Mouse (Mus musculus): Measurements from ENCODE around the gene Lmtk2.
A peak's percentile ranks its signal among the peaks of the same experiment; 100 is the strongest.

The Lmtk2 gene

DNA sequence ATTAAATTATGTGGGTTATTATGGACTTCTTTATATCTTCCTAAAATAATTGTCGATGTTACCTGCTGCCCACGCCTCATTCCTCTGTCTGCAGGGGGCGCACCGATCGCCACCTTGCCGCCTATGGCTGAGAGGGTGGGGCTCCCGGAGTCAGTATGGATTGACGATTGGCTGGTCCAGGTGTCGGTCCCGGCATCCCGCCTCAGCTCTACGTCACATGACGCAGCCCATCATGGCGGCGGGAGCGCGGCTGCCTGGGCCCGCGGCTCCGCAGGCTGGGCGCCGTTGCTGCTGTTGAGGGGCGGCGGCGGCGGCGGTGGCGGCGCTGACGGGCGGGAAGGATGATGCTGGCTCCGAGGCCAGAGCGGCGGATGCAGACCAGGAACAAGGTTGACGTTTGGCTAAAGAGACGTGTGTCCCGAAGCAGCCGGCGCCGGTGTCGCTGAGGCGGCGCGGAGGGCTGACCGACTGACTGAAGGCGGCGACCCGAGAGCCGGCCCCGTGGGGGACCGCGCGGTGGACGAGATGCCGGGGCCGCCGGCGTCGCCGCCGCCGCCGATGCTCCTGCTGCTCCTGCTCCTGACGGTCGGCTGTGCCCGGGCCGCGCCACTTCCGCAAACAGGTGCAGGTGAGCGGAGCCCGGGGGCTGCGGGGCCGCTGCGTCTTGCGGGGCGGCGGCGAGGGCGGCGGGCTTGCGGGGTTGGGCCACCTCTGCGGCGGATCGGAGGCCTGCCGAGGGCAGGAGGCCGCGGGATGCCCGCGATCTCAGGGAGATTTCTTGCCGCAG lies at the start of gene Lmtk2:
Gene Lmtk2, plus strand, starts transcription at position 288 of the 787 bp plus-strand sequence.
- ATAC-seq (ENCODE audit: low TSS enrichment): peak; percentile 98

DNA sequence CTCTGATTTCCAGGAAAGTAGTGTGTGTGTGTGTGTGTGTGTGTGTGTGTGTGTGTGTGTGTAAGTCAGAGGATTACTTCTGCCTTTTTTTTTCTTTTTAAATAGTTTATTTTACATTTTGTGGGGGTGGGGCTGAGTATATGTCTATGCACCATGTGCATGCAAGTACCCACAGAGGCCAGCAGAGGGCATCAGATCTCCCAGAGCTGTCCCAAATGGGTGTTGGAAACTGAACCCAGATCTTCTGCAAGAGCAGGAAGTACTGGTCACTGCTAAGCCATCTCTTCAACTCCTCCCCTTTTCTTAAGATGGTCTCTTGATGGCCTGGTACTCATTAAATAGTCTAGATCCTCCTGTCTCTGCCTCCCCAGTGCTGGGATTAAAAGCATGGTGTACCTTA lies 49.0 kb upstream of the Lmtk2 start:
- ATAC-seq (ENCODE audit: low TSS enrichment): no peak

DNA sequence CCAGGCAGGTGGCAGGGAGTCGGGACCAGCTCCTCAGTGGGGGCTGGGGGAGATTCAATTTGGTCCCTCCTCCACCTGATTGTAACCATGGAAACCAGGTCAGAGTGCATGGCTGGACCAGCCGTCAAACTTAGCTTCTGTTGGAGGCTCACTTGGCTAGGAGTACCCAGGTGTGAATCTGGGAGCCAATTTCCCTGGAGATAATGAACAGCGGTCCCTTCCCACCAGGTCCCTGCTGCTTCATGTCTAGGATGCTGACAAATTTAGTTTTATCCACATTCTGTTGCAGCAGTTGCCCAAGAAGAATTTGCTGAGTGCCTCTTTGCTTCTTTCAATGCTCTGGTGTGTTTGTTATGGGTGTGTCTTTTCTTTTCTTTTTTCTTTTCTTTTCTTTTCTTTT lies 46.8 kb upstream of the Lmtk2 start:
- no peak for ATAC-seq (ENCODE audit: low TSS enrichment)

DNA sequence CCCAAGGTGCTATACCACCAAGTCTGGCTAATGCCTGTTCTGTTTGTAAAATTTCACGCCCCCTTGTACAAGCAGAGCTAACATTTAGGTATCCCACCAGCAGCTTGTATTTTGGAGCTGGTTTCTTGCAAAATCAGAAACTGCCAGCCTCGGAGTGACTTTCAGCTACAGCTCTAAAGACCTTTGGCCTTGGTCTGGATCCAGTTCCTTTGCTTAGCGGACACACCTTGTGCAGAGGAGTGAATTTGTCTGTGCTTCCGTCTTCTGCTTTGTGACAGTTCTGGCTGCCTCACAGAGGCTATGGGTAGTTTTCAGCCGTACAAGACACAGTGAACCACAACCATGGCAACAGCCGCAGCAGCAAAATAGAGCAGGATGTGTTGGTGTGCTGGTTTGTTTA lies 45.9 kb upstream of the Lmtk2 start:
- no peak for ATAC-seq (ENCODE audit: low TSS enrichment)

DNA sequence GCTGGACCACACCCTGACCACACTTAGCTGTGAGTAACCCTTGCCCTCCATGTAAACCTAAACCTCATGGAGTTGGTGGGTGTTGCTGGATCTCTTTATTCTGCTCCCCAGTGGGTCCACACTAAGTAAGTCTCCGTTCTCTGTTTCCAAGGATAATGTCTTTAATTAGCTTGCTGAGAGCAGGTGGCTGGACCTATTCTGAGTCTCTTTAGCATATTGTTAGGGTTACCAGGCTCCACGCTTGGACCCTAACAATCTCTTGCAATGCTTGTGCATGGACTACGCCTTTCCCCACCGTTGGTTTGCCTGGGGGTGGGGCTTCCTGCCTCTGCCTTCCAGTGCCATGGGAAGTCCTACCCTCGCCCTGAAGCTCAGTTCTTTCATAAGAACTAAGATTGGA lies 36.1 kb upstream of the Lmtk2 start:
- no peak for ATAC-seq (ENCODE audit: low TSS enrichment)

DNA sequence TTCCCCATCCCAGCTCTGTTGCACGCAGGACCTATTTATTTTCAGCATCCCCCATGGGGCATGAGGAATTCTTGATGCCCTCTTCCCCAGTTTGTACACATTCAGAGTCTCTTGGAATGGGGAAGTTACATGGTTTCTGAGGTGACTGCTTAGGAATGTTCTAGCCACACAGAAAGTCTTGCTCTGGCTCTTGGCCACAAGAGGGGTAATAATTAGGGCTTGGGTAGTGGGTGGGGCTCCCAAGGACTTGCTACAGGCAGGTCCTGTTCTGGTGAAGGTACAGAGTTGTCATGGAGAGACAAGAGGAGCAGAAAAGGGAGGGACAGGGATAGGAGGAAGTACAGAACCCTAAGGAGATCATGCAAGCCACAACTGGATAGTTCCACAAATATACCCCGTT lies 34.2 kb upstream of the Lmtk2 start:
- ATAC-seq (ENCODE audit: low TSS enrichment): no peak

DNA sequence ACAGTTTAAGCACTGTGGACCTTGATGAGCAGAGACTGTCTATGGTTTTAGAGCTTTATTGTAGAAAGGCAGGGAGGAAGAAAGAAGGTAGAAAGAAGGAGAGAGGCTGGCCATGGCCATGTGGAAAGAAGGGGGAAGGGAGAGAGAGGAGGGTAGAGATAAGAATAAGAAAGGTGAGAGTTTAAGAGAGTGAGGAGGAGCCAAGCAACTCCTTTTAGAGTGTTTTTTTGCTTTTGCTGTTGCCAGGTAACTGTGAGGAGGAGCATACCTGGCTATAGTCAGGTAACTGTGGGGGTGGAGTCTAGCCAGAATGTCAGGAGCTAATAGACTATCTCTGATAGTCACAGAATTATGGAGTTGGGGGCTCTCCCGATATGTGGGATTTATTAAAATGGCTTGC lies 30.2 kb upstream of the Lmtk2 start:
- no peak for ATAC-seq (ENCODE audit: low TSS enrichment)

DNA sequence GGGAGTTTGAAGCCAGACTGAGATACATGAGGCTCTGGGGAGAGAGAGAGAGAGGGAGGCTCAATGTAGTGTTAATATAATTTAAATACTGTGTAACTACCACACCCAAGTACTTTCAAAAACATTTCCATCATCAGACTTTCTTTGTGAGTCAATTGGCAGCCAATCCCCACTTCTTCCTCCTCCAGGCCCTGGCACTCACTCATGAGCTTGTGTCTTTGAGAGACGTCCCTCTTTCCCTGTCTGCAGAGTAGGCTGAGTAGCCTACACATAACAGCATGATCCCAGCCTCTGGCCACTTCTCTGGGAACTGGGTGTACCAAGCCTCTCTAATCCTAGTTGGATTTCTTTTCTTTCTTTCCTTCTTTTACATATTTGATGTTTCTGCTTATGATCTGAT lies 29.0 kb upstream of the Lmtk2 start:
- peak; percentile 90 for ATAC-seq (ENCODE audit: low TSS enrichment)

DNA sequence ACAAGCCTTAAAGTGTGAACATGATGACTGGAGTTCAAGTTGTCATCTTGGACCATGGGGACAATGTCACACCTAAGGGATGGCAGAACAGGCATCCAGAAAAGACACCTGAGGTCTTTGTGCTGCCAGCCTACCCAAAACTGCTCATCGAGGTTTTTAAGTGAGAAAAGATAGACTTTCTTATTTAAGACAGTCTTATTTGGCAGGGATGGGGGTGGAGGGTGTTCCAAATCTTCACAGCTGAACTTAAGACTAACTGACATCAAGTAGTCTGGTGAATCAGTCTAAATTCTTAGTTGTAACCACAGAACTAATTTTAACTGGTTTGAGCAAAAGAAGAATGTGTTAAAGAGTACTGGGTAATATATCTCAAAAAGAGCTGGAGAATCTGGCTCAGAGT lies 22.7 kb upstream of the Lmtk2 start:
- ATAC-seq (ENCODE audit: low TSS enrichment): peak; percentile 85

DNA sequence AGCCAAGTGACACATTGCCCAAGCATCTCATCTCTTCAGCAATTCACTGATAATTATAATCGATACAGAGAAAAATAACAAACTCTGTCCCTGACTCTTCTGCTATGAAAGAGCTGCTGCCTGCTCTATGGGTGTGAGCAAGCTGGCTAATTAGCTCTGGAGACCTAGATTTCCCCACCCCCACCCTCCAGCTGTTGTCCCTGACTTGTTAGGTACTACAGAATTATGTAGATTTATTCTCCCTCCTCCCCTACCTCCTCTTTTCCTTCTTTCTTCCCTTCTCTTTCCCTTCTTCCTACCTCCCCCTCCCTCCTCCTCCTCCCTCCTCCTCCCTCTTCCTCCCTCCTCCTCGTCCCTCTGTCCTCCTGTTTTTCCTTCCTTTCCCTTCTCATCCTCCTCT lies 19.4 kb upstream of the Lmtk2 start:
- no peak for ATAC-seq (ENCODE audit: low TSS enrichment)

DNA sequence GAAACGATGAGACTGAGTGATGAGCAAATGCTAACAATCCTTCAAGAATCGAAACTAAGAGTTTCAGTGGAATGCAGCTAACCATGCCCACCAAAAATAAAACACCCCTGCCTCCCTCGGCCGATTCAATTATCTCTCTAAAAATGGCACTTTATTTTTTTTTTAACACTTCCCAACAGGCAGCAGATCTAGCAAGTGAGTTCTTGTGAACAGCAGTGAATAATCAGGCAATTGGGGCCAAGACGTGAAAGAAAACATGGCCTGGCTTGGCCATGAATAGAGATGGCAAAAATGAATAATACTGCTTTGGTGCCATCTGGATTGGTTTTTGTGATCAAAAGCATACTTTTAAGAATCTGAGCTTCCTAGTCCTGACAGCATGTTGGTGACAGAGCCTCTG lies 18.2 kb upstream of the Lmtk2 start:
- peak; percentile 32; the same call in 1 of the 2 replicates for ATAC-seq (ENCODE audit: low TSS enrichment)

DNA sequence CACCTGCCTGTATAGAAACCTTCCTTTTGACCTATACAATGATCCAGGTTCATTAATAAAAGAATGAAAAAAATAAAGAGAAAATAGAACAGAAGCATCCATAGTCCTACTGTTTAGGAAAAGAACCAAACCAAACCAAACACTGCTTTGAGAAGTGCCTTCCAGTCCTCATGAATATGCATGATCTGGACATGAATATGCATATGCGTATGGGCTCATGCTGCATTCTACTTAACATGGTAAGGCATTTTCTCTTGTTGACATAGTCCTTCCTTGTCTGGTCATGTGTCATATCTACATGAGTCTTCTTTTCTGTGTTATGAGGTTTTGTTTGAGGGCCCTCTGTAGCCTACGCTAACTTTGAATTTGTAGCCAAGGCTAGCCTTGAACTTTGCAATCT lies 16.7 kb upstream of the Lmtk2 start:
- ATAC-seq (ENCODE audit: low TSS enrichment): peak; percentile 92

DNA sequence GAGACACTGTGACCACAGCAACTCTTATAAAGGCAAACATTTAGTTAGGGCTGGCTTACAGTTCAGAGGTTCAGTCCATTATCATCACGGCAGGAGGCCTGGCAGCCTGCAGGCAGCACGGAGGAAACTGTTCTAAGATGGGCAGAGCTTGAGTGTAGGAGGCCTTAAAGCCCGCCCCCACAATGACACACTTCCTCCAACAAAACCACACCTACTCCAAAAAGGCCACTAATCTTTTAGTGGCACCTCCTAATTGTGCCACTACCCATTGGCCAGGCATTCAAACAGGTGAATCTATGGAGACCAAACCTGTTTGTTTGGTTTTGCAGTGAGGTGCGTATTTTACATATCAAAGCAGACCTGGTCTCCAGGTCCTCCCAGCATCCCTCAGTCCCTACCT lies 16.0 kb upstream of the Lmtk2 start:
- ATAC-seq (ENCODE audit: low TSS enrichment): no peak

DNA sequence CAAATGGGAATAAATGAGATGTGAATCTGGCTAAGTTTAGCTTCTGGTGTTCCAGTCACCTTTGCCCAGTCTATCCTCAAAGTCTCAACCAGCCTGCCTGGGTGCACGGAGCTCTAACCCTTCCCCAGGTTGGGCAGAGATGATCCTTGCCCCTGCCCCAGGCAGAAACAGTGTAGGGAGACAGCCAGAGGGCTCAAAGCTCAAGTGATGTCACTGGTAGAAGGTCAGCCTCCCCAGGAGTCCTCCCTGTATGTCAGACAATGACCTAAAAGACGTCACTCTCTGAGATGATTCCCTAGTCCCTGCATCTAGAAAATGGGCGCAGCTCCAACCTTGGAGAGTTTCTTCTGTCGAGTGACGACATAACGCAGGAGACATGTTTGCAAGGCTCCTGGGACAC lies 14.5 kb upstream of the Lmtk2 start:
- ATAC-seq (ENCODE audit: low TSS enrichment): no peak

DNA sequence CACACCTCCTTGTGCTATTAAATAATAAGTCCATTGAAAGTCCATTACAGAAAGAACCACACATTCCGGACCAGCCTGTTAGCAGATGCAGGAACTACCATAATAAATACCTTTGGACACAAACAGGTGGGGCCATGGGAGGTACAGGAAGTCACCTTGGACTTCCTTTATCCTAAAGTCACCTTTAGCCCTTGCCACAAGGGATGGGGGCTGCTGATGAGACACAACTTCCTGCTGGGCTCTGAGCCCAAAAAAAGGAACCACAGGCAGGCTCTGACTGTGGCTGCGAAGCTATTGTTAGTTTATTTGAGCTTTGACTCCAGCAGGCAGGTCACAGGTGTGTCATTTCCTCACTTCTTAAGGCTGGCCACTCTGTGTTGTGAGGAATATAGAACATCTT lies 13.7 kb upstream of the Lmtk2 start:
- ATAC-seq (ENCODE audit: low TSS enrichment): no peak

DNA sequence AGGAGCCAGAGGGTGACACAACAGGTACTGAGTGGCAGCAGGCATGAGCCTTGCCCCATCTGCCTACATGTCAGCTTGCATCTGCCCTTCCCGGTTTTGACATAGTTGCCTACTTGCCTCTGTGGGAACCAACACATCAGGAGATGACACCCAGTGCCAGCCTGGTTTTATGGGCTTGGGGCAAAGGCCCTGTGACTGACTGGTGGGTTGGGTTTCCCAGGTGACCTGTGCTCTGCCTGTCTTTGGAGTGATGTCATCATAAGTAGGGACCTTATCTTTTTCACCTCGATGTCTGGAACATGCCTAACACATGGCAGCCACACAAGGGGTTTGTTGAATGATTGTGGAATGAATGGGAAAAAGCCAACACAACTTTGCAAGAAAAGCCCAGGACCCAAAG lies 11.9 kb upstream of the Lmtk2 start:
- no peak for ATAC-seq (ENCODE audit: low TSS enrichment)

DNA sequence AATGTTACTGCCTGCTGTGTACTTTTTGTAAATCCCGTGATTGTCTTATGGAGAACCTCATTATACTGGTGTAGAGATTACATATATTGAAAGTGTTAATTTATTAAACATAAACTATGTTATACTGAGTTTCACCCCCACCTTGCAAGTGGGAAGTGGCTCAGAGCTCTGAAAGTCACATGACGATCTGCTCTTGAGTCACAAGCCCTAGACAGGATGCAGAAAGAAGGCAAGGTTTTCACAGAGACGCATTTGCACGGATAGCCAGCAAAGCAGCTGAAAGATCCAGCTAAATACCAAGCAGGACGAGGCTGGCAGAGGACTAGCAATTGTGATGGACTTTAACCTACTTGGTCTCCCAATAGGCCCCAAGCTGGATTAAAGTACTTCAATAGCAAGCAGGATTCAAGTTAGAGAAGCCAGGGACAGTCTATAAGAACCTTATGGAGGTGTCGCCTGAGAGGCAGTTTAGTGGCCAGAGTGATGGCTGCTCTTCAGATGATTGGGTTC lies 4.7 kb upstream of the Lmtk2 start:
- ATAC-seq (ENCODE audit: low TSS enrichment): no peak

DNA sequence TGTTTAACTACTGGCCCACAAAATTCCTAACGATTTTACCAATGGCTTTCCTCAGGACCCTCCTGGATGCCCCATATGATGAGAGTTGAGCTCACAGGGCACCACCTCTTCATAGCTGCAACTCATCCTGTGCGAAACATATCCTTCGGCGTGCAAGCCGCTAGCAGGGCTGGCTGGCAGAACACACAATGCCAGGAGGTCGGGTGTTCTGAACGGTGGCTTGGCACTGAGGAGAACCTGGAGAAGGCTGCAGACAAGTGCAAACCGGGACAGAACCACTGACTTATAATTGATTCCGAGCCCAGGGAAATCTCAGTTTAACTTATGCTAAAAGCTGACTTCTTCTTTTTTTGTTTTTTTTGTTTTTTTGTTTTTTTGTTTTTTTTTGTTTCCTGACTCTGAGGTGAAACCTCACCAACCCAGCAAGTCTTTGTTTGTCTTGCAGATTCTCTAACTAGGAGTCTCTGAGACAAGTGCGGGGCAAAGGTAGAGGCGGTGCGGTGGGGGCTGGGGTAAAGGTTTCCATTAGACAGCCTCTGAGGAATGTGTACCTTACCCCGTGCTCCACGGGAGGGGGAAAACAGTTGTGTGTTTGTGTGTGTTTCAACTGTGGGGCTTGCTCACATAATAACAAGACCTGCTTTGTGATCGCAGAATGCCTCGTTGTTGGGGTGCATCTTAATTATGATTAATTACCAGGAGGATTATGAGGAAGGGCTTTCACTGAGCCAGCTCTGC lies 2.2 kb upstream of the Lmtk2 start:
- ATAC-seq (ENCODE audit: low TSS enrichment): no peak

DNA sequence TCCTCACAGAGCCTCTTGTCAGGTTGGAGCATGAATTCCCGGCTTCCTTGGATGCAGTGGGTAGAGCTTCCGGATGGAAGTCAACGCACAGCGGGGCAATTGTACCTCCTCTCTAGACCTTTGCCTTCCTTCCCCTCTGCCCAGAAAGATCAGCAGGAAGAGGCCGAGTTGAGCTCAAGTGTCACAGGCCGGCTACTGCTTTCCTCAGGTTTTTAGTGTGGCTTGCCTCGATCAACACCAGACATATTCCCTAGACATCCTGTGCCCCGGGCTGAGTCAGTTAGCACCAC lies 1.7 kb upstream of the Lmtk2 start:
- no peak for ATAC-seq (ENCODE audit: low TSS enrichment)

DNA sequence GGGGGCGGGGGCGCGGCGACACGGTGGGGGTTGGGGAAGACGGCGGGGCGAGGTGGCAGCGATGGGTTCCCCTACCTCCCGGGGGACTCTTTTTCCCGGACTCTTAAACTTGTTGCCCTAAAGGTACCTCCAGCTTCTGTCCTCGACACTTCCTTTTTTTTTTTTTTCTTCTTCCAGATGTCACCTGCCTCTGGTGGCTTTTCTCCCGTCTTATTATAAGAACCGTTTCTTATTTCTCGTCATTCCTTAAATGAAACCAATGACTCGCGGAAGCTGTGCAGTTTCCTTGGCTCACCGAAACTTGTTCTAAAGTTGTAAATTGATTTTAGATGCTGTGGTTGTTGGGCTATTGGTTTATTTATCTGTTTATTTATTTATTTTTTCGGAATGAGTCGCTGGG lies 712 bp downstream of the Lmtk2 start:
- ATAC-seq (ENCODE audit: low TSS enrichment): no peak

DNA sequence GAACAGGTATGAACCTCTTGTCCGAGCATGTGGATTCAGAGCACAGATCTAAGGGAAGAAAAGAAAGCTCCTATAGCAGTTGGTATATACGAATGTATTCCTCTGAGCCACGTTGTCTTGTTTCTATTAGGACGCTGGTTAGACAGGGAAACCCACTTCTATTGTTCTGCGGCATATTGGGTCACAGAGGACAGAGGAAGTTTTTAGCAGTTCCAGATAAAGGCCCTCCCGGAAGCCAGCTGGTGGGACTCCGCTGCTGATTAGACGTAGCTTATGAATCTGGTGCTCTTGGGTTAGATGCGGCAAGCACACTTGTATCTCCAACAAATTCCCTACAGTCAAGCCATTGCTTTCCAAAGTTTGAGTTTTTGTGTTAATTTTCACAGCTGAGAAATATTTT lies 4.8 kb downstream of the Lmtk2 start:
- no peak for ATAC-seq (ENCODE audit: low TSS enrichment)

DNA sequence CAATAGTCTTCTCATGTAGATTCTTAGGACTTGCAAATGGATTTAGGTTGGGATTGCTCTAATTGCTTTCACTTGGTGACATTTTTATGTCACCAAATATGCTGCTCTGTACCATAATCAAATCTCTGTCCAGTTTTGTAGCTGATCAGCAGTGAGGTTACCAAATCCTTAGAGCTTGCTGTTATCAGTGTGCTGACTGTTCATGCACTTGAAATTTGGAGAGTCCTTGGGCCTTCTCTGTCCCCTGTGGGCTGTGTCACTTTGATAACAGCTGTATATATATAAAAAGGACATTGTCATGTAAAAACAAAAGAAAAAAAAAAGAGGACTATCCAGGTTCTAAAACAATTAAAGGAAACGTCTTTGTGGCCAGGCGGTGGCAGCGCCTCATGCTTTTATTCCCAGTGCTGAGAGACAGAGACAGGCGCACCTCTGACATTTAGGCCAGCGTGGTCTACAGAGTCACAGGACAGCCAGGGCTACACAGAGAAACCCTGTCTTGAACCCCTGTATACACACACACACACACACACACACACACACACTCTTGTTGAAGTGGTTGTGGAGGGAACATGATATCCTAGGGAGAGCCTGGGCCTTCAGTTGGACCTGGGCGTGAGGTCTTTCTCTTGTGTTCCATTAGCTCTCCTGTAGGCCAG lies 5.4 kb downstream of the Lmtk2 start:
- ATAC-seq (ENCODE audit: low TSS enrichment): no peak

DNA sequence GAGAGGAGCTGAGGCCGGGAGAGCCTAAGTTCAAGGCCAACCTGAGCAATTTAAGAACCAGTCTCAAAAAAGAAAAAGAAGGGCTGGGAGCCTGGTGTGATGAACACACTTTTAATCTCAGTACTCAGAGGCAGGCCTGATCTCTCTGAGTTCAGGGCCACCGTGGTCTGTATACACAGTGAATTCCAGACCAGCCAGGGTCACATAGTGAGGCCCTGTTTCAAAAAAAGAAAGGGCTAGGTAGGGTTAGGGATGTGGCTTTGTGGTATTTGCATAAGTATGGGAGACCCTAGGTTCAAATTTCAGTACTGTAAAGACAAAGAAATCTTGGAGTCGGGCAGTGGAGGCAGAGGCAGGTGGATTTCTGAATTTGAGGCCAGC lies 5.9 kb downstream of the Lmtk2 start:
- ATAC-seq (ENCODE audit: low TSS enrichment): no peak
